Mouse (Mus musculus) retina, postnatal 7 days (tissue): ENCODE data around the gene Zfyve21.

Source experiments
- DNase-seq: peaks from one replicate; pipeline ENCODE4 v3.0.0-alpha.2; 2012; ENCODE audit warnings: low read depth, low spot score

The Zfyve21 gene

GRCm38 (mm10) chr12:111845953-111846352 lies 32.0 kb downstream of the Zfyve21 start:
- no peak for DNase-seq

GRCm38 (mm10) chr12:111846815-111847214 lies 32.8 kb downstream of the Zfyve21 start:
- no peak for DNase-seq

GRCm38 (mm10) chr12:111848300-111848798 lies 34.4 kb downstream of the Zfyve21 start:
- DNase-seq = no peak

- no peak for DNase-seq
Measured at GRCm38 (mm10) chr12:111851235-111851634, 37.3 kb downstream of the Zfyve21 start.

GRCm38 (mm10) chr12:111851745-111852144 lies 37.8 kb downstream of the Zfyve21 start:
- DNase-seq = no peak

- DNase-seq = no peak
Measured at GRCm38 (mm10) chr12:111853011-111853436, 39.1 kb downstream of the Zfyve21 start.

GRCm38 (mm10) chr12:111853546-111853945 lies 39.6 kb downstream of the Zfyve21 start:
- DNase-seq = no peak

GRCm38 (mm10) chr12:111855448-111855847 lies 41.5 kb downstream of the Zfyve21 start:
- DNase-seq = no peak

GRCm38 (mm10) chr12:111864206-111864824 lies 50.3 kb downstream of the Zfyve21 start:
- no peak for DNase-seq

GRCm38 (mm10) chr12:111869806-111870205 lies 55.8 kb downstream of the Zfyve21 start:
- DNase-seq = no peak

GRCm38 (mm10) chr12:111870811-111871210 lies 56.8 kb downstream of the Zfyve21 start:
- no peak for DNase-seq

- no peak for DNase-seq
Measured at GRCm38 (mm10) chr12:111872079-111872478, 58.1 kb downstream of the Zfyve21 start.

- no peak for DNase-seq
Measured at GRCm38 (mm10) chr12:111874601-111875140, 60.7 kb downstream of the Zfyve21 start.

GRCm38 (mm10) chr12:111875499-111875898 lies 61.5 kb downstream of the Zfyve21 start:
- DNase-seq = no peak

- DNase-seq = peak; percentile 82
Measured at GRCm38 (mm10) chr12:111878213-111878612, 64.2 kb downstream of the Zfyve21 start.
